Mouse (Mus musculus) brown adipose tissue, adult 24 weeks (tissue): ENCODE measurements at regions not wholly inside any gene's neighbourhood (a gene's known extent, or its start where the extent isn't known, plus 50 kb on each side); places are given as distances from the start of the nearest gene placed in this dataset.

Experiments used
- H3K27ac ChIP-seq: fragments of 200-500 bp; replicated peaks from 2 replicates; pipeline ENCODE4 v1.5.1; 2012; ENCODE audit warnings: low read depth, mild to moderate bottlenecking, low read length
- H3K4me1 ChIP-seq: fragments of 200-500 bp; 2 replicates; pipeline ENCODE4 v1.6.1; 2012; ENCODE audit warnings: low read length, mixed read lengths; ENCODE audit not compliant: control insufficient read depth, insufficient read depth, insufficient read length
- H3K4me3 ChIP-seq: fragments of 200-500 bp; 2 replicates; pipeline ENCODE4 v1.5.1; 2012; ENCODE audit warnings: low read depth, mild to moderate bottlenecking, low read length, moderate library complexity; ENCODE audit not compliant: insufficient read depth

- H3K4me1 ChIP-seq: peaks cover 3% of the 10 kb centered on the region; the same call in 1 of the 2 replicates
- H3K27ac ChIP-seq: no peak overlapping the region
- no peak overlapping the region for H3K4me3 ChIP-seq
Observed at GRCm38 (mm10) chr11:32948132-32948531, 123.7 kb upstream of the Smim23 start.

GRCm38 (mm10) chr11:32946481-32947001, 122.1 kb upstream of the Smim23 start:
- Histone ChIP-seq H3K27ac (no peak overlapping the region), H3K4me3 (no peak overlapping the region), H3K4me1 (no peaks in the 10 kb centered on the region; the same call in 1 of the 2 replicates)

GRCm38 (mm10) chr11:32945071-32945470, 120.7 kb upstream of the Smim23 start:
- H3K4me1 ChIP-seq: no peaks in the 10 kb centered on the region; the same call in 1 of the 2 replicates
- H3K4me3 ChIP-seq: no peak overlapping the region
- no peak overlapping the region for H3K27ac ChIP-seq

- H3K4me1 ChIP-seq: no peaks in the 10 kb centered on the region; the same call in 1 of the 2 replicates
- H3K4me3 ChIP-seq: no peak overlapping the region
- H3K27ac ChIP-seq: no peak overlapping the region
Observed at GRCm38 (mm10) chr11:32941331-32942009, 117.1 kb upstream of the Smim23 start.

GRCm38 (mm10) chr11:32939102-32939501, 114.7 kb upstream of the Smim23 start:
- no peak overlapping the region for H3K4me3 ChIP-seq
- H3K4me1 ChIP-seq: no peaks in the 10 kb centered on the region
- H3K27ac ChIP-seq: no peak overlapping the region

- no peak overlapping the region for H3K27ac ChIP-seq
- H3K4me1 ChIP-seq: no peaks in the 10 kb centered on the region
- no peak overlapping the region for H3K4me3 ChIP-seq
Observed at GRCm38 (mm10) chr11:32937167-32937566, 112.8 kb upstream of the Smim23 start.

- H3K27ac ChIP-seq: no peak overlapping the region
- no peaks in the 10 kb centered on the region for H3K4me1 ChIP-seq
- H3K4me3 ChIP-seq: no peak overlapping the region
Observed at GRCm38 (mm10) chr11:32931928-32932327, 107.5 kb upstream of the Smim23 start.

- H3K4me1 ChIP-seq: no peaks in the 10 kb centered on the region
- no peak overlapping the region for H3K4me3 ChIP-seq
- no peak overlapping the region for H3K27ac ChIP-seq
Observed at GRCm38 (mm10) chr11:32931018-32931417, 106.6 kb upstream of the Smim23 start.

GRCm38 (mm10) chr11:32928837-32929236, 104.4 kb upstream of the Smim23 start:
- Histone ChIP-seq H3K4me1 (no peaks in the 10 kb centered on the region; the same call in 1 of the 2 replicates), H3K27ac (no peak overlapping the region), H3K4me3 (no peak overlapping the region)

- no peak overlapping the region for H3K27ac ChIP-seq
Observed at GRCm38 (mm10) chr11:32925421-32926271, 101.2 kb upstream of the Smim23 start.

GRCm38 (mm10) chr11:32924932-32925331, 100.5 kb upstream of the Smim23 start:
- no peaks in the 10 kb centered on the region; the same call in 1 of the 2 replicates for H3K4me1 ChIP-seq
- no peak overlapping the region for H3K27ac ChIP-seq

More at GRCm38 (mm10) chr11:32925421-32926271, 101.2 kb upstream of the Smim23 start:
- H3K4me1 ChIP-seq: no peaks in the 10 kb centered on the region; the same call in 1 of the 2 replicates
- no peak overlapping the region for H3K4me3 ChIP-seq

GRCm38 (mm10) chr11:32913071-32913470, 88.7 kb upstream of the Smim23 start:
- Histone ChIP-seq H3K4me1 (0 out of 2 replicates have a peak, but pooled peaks cover 2% of the 10 kb centered on the region), H3K27ac (no peak overlapping the region), H3K4me3 (no peak overlapping the region)

More at GRCm38 (mm10) chr11:32924932-32925331, 100.5 kb upstream of the Smim23 start:
- H3K4me3 ChIP-seq: no peak overlapping the region

- H3K27ac ChIP-seq: no peak overlapping the region
- 0 out of 2 replicates have a peak, but pooled peaks cover 2% of the 10 kb centered on the region for H3K4me1 ChIP-seq
- no peak overlapping the region for H3K4me3 ChIP-seq
Observed at GRCm38 (mm10) chr11:32911791-32912190, 87.4 kb upstream of the Smim23 start.

GRCm38 (mm10) chr11:32908723-32909411, 84.5 kb upstream of the Smim23 start:
- Histone ChIP-seq H3K4me1 (0 out of 2 replicates have a peak, but pooled peaks cover 2% of the 10 kb centered on the region), H3K27ac (no peak overlapping the region), H3K4me3 (no peak overlapping the region)
